Mouse (Mus musculus) midbrain, embryonic 16.5 days (tissue): ENCODE data around the gene Auts2. TPM values are rescaled to one million over a fixed set of nuclear protein-coding genes. Genes with fewer than 3 reads are reported as not detected.

Experiments
- ATAC-seq: fragments of 200-750 bp; cut with Nextera tagmentation; 2 replicates; pipeline ENCODE4 v1.8.0; 2017; ENCODE audit warnings: moderate TSS enrichment
- H3K27ac ChIP-seq: fragments of 300-500 bp; sonication (generic); 2 replicates; pipeline ENCODE4 v1.5.1; 2014; ENCODE audit warnings: mild to moderate bottlenecking, low read length, mixed read lengths
- H3K27me3 ChIP-seq: fragments of 300-500 bp; sonication (generic); 2 replicates; pipeline ENCODE4 v1.6.1; 2014; ENCODE audit warnings: low read depth, low read length, mixed read lengths; ENCODE audit not compliant: control insufficient read depth, insufficient read depth
- H3K36me3 ChIP-seq: fragments of 300-500 bp; sonication (generic); 2 replicates; pipeline ENCODE4 v1.6.1; 2014; ENCODE audit warnings: mild to moderate bottlenecking, low read length, moderate library complexity, mixed read lengths; ENCODE audit not compliant: control insufficient read depth, insufficient read depth
- H3K4me1 ChIP-seq: fragments of 300-500 bp; sonication (generic); 2 replicates; pipeline ENCODE4 v1.6.1; 2014; ENCODE audit warnings: mild to moderate bottlenecking, low read length, mixed read lengths; ENCODE audit not compliant: control insufficient read depth, insufficient read depth
- H3K4me2 ChIP-seq: fragments of 300-500 bp; sonication (generic); 2 replicates; pipeline ENCODE4 v1.6.1; 2014; ENCODE audit warnings: mild to moderate bottlenecking, low read length, mixed read lengths
- H3K4me3 ChIP-seq: fragments of 300-500 bp; sonication (generic); 2 replicates; pipeline ENCODE4 v1.5.1; 2014; ENCODE audit warnings: low read depth, mild to moderate bottlenecking, low read length, moderate library complexity, mixed read lengths
- H3K9ac ChIP-seq: fragments of 300-500 bp; sonication (generic); 2 replicates; pipeline ENCODE4 v1.6.1; 2014; ENCODE audit warnings: low read depth, low read length, mixed read lengths
- H3K9me3 ChIP-seq: fragments of 300-500 bp; sonication (generic); replicated peaks from 2 replicates; pipeline ENCODE4 v1.6.1; 2014; ENCODE audit warnings: mild to moderate bottlenecking, low read length, mixed read lengths; ENCODE audit not compliant: control insufficient read depth, poor library complexity, severe bottlenecking
- WGBS: fragments of 180-500 bp; shearing (Covaris S2); extraction: QIAGEN DNeasy Blood & Tissue Kit; methylation state at CpG from one replicate; pipeline ENCODE4 v1.1.7; 2014; 5-methylcytosine and 5-hydroxymethylcytosine counted together
- polyA plus RNA-seq: library from polyadenylated mRNA; unstranded; fragments of >200 nt; fragmentation: Nextera tagmentation; extraction: Ambion mirVana; gene quantifications from 2 replicates; pipeline ENCODE4 v1.2.1, GENCODE M21; 2015

Gene Auts2
- polyA plus RNA-seq, 1 experiment from 2014 or later: 49.8 TPM

GRCm38 (mm10) chr5:131610702-131611101 is 932.4 kb downstream of the Auts2 start:
- Histone ChIP-seq H3K27ac (no peak overlapping the region), H3K4me3 (no peak overlapping the region), H3K4me2 (peak overlapping the region; percentile 8), H3K4me1 (peaks cover under 1% of the 10 kb centered on the region), H3K9ac (no peak overlapping the region), H3K27me3 (no peaks in the 10 kb centered on the region), H3K36me3 (no peaks in the 10 kb centered on the region), H3K9me3 (no peaks in the 10 kb centered on the region)
- ATAC-seq: no peak
- 79% methylated on average over 10 of the region's 10 CpGs for WGBS

GRCm38 (mm10) chr5:131606786-131607185 is 936.4 kb downstream of the Auts2 start:
- WGBS: 91% methylated on average over 5 of the region's 5 CpGs
- Histone ChIP-seq H3K9me3 (no peaks in the 10 kb centered on the region), H3K4me3 (no peak overlapping the region), H3K27ac (no peak overlapping the region), H3K36me3 (no peaks in the 10 kb centered on the region), H3K27me3 (no peaks in the 10 kb centered on the region), H3K4me1 (peaks cover 10% of the 10 kb centered on the region), H3K4me2 (no peak overlapping the region), H3K9ac (no peak overlapping the region)
- no peak for ATAC-seq

- WGBS: 14% methylated on average over 7 of the region's 7 CpGs
- Histone ChIP-seq H3K27ac (peak overlapping the region; percentile 65; the same call in 1 of the 2 replicates), H3K4me1 (peaks cover 38% of the 10 kb centered on the region), H3K4me3 (no peak overlapping the region), H3K9ac (no peak overlapping the region), H3K4me2 (no peak overlapping the region), H3K27me3 (no peaks in the 10 kb centered on the region), H3K36me3 (no peaks in the 10 kb centered on the region), H3K9me3 (no peaks in the 10 kb centered on the region)
- ATAC-seq: no peak; the same call in 1 of the 2 replicates
Measured at GRCm38 (mm10) chr5:131601934-131602692, 941.0 kb downstream of the Auts2 start.

- no peaks in the 10 kb centered on the region for H3K36me3 ChIP-seq
- no peak overlapping the region for H3K4me3 ChIP-seq
- no peaks in the 10 kb centered on the region for H3K27me3 ChIP-seq
- 4% methylated on average over 14 of the region's 14 CpGs for WGBS
- peak overlapping the region; percentile 34 for H3K4me2 ChIP-seq
- H3K27ac ChIP-seq: peak overlapping the region; percentile 66
- H3K9ac ChIP-seq: peak overlapping the region; percentile 0; the same call in 1 of the 2 replicates
- H3K9me3 ChIP-seq: no peaks in the 10 kb centered on the region
- peak; percentile 84 for ATAC-seq
- H3K4me1 ChIP-seq: peaks cover 53% of the 10 kb centered on the region
Measured at GRCm38 (mm10) chr5:131600325-131601125, 942.6 kb downstream of the Auts2 start.

GRCm38 (mm10) chr5:131597503-131597902 is 945.6 kb downstream of the Auts2 start:
- H3K27ac ChIP-seq: peak overlapping the region; percentile 39; the same call in 1 of the 2 replicates
- WGBS: 51% methylated on average over 3 of the region's 3 CpGs

GRCm38 (mm10) chr5:131596591-131596990 is 946.6 kb downstream of the Auts2 start:
- H3K9ac ChIP-seq: peak overlapping the region; percentile 21
- peak overlapping the region; percentile 3; the same call in 1 of the 2 replicates for H3K4me2 ChIP-seq
- ATAC-seq: peak; percentile 6; the same call in 1 of the 2 replicates
- 3% methylated on average over 10 of the region's 10 CpGs for WGBS
- no peaks in the 10 kb centered on the region for H3K9me3 ChIP-seq
- peak overlapping the region; percentile 71 for H3K27ac ChIP-seq
- no peaks in the 10 kb centered on the region for H3K27me3 ChIP-seq
- no peak overlapping the region for H3K4me3 ChIP-seq
- peaks cover 41% of the 10 kb centered on the region for H3K4me1 ChIP-seq
- H3K36me3 ChIP-seq: no peaks in the 10 kb centered on the region

More at GRCm38 (mm10) chr5:131597503-131597902, 945.6 kb downstream of the Auts2 start:
- H3K4me3 ChIP-seq: no peak overlapping the region
- H3K9ac ChIP-seq: no peak overlapping the region
- peaks cover 50% of the 10 kb centered on the region for H3K4me1 ChIP-seq
- H3K4me2 ChIP-seq: no peak overlapping the region
- H3K9me3 ChIP-seq: no peaks in the 10 kb centered on the region
- no peaks in the 10 kb centered on the region for H3K36me3 ChIP-seq
- no peak for ATAC-seq
- no peaks in the 10 kb centered on the region for H3K27me3 ChIP-seq

GRCm38 (mm10) chr5:131595730-131596129 is 947.4 kb downstream of the Auts2 start:
- Histone ChIP-seq H3K27ac (peak overlapping the region; percentile 71), H3K9me3 (no peaks in the 10 kb centered on the region), H3K4me3 (no peak overlapping the region), H3K36me3 (no peaks in the 10 kb centered on the region), H3K4me1 (peaks cover 33% of the 10 kb centered on the region), H3K27me3 (no peaks in the 10 kb centered on the region), H3K4me2 (no peak overlapping the region), H3K9ac (peak overlapping the region; percentile 12; the same call in 1 of the 2 replicates)
- ATAC-seq: no peak
- WGBS: 23% methylated on average over 8 of the region's 8 CpGs

GRCm38 (mm10) chr5:131594597-131594996 is 948.5 kb downstream of the Auts2 start:
- Histone ChIP-seq H3K4me2 (no peak overlapping the region), H3K4me3 (no peak overlapping the region), H3K9ac (no peak overlapping the region), H3K27ac (no peak overlapping the region), H3K9me3 (no peaks in the 10 kb centered on the region), H3K36me3 (no peaks in the 10 kb centered on the region), H3K4me1 (peaks cover 23% of the 10 kb centered on the region), H3K27me3 (no peaks in the 10 kb centered on the region)
- no peak for ATAC-seq
- 39% methylated on average over 3 of the region's 3 CpGs for WGBS
